Mouse (Mus musculus): ENCODE measurements at regions not wholly inside any gene's neighbourhood (a gene's known extent, or its start where the extent isn't known, plus 50 kb on each side); places are given as distances from the start of the nearest gene placed in this dataset.
"Not testable (repeated sequence)": the region's sequence is repeated elsewhere in the genome, so short reads cannot be mapped to it uniquely, and the experiment has no call there.

DNA sequence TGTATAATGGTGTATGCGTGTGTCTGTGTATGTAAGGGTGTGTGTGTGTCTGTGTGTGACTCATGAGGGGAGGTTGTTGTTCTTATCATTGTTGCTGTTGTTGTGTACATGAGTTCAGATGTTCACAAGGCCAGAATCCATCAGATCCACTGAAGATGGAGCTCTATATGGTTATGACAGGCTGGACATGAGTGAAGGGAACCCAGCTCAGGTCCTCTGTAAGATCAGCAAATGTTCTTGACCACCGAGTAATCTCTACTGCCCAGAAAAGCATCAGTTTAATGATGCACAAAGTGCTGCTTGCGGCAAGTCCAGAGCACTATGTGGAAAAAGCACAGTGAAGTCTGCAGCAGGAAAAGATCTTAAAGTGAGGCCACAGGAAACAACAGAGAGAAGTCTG lies 77.5 kb downstream of the Gm15319 start:
- not testable (repeated sequence) for DNase-seq

DNA sequence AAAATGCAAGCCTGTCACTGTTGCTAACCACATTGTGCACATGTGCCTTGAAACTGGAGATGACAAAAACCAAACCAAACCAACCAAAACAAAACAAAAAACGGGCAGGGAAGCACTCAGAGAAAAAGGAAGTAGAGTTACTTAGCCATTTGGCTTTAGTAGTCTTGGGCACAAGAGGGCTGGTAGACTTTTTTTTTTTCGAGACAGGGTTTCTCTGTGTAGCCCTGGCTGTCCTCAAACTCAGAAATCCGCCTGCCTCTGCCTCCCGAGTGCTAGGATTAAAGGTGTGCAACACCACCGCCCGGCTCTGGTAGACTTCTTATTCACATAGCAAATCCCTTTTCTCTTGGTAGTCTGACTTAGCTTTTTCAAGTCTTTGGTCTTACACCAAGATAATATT lies 78.2 kb downstream of the Gm15319 start:
- not testable (repeated sequence) for DNase-seq

DNA sequence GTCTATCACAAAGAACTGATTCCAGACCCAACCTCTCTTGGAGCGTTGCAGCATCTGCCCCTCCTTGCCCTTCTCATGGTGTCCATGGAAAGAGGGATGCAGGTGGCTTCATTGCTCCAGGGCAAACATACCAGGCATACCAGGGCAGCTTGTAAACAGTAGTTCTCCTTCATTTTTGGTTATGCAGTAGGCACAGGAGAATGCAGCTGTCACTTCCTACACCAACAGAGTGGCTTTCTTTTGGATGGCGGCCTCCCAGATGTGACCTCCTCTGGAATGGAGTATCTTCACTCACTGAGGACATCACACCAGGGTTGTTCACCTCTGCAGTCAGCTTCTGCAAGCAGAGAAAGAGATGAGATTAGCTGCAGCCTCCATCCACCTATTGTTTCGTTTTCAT lies 79.9 kb downstream of the Gm15319 start:
- DNase-seq: peak; percentile 6

DNA sequence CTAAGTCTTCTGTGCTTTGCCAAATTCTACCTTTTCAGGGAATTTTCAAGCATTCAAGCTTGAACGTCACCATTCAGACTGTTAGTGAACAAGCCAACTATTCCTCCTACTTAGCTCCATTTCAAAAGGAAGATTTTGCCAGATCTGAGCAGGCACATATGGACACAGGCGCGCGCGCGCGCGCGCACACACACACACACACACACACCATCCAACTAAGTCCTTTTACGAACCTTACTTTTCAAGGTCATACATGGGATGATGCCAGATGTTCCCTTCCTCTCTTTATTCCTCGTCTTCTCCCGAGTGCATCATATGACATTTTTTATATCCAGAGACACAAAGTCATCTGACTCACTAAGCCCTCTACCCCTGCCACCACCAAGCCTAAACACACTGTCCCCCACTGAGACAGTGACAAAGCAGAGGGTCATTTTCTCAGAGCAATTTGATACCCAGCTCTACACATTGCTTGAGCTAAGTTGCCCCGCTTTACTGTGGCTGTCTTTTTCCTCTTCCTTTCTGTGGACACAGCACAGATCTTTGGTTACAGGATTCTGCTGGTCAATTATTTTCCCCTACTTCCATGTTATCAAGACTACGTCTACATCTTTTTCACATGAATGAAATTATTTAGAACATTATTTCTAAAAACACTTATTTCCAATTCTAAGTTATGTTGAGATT lies 81.7 kb downstream of the Gm15319 start:
- not testable (repeated sequence) for DNase-seq

DNA sequence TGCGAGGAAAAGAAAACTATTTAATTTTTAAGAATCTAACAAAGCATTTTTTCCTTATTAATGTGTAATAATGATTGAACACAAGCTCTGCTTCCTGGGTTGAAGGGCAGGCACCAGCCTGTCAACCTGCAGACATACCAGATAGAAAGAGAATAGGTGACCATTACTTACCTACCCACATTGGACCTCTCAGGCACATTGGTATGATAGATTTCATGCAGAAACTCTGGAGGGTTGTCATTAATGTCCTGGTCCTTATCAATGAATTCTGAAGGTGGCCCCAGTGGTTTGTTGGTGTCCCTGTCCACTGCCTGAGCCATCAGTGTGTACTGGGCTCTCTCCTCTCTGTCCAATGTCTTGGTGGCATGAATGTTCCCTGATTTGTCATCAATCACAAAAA lies 85.3 kb downstream of the Gm15319 start:
- not testable (repeated sequence) for DNase-seq

DNA sequence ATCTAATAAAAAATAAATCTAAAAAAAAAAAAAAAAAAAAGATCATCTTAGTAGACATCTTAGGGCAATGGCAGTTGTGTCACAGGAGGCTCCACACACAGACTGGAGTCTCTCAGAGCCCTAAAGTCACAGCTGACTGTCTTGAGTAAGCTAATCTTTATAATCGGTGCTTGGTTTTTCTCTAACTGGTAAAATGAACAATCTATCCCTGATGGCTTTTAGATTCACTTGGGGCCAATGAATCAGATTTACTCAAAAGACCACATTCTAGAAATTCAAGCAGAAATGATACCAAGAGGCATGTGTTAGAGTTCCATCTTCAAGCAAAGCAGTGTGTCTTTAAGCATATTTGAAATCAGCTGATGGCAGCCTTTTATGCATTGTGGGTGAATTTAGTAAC lies 86.3 kb downstream of the Gm15319 start:
- not testable (repeated sequence) for DNase-seq

DNA sequence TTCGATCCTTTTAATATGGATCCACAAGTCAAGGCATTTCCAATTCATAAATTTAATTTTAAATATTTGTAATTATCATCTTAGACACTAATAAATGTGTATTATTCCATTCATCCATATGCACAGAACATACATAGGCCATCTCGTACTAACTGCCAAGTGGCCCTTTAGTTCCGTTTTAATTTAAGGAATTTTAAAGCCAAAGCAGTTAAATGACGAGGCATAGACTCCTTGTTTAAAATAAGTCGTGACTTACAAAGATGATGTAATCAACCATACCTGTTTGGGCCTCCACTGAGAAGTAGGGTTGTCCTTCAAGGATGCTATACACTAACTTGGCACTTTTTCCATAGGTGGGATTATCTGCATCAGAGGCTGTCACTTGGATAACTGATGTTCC lies 89.2 kb downstream of the Gm15319 start:
- not testable (repeated sequence) for DNase-seq

DNA sequence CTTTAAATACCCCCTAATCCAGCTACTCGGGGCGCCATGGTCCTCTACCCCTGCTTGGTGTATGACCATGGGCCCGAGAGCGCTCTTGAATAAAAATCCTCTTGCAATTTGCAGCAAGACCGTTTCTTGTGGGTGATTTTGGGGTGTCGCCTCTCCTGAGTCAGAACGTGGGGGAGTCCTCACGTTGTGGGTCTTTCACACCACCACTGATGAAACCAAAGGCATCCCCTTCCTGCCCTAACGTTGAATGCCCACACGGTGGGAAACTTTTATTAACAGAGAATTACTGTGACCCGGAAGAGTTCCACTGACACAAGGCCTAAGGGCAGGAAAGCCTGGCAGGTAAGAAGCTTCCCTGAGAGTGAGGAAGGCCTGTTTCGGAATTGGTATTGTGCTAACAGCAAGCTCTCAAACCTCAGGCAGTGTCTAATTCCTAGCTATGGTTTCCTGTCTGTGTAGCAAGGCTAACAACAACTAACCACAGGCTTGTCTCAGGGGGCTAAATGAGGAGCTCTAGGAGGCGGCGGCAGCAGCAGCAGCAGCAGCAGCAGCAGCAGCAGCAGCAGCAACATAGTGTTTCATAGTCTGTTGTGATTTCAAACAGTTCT lies 95.4 kb downstream of the Gm15319 start:
- peak; percentile 5 for DNase-seq

DNA sequence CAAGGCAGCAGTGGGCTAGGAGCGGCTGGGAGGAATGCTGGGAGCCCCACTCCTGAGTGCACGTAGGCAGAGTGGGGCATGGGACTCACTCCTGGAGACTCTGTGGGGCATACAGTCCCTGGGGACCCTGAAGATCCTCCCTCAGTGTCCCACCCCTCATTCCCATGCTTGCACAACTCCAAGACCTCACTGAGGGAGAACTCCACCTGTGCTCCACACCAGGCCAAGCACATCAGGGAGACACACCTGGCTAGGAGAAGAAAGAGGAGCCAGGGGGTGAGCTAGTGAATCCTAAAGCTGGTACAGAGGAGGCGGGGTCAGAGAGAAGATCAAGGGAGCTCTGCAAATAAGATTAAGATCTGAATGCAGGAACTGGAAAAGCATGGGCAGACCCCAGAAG lies 96.2 kb downstream of the Gm15319 start:
- DNase-seq: peak; percentile 7

DNA sequence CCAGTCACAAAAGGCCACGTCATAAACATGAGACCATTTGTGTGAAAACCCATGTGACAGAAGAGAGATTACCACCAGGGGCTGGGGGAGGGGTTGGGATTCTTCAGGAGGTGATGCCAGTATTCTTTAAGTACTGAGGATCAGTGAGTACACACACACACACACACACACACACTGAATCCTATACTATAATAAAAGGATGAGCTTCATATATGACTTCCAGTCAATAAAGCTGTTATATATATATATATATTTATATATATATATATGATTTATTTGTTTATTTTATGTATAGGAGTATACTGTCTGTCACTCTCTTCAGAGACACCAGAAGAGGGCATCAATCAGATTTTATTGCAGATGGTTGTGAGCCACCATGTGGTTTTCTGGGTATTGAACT lies 98.4 kb downstream of the Gm15319 start:
- not testable (repeated sequence) for DNase-seq

DNA sequence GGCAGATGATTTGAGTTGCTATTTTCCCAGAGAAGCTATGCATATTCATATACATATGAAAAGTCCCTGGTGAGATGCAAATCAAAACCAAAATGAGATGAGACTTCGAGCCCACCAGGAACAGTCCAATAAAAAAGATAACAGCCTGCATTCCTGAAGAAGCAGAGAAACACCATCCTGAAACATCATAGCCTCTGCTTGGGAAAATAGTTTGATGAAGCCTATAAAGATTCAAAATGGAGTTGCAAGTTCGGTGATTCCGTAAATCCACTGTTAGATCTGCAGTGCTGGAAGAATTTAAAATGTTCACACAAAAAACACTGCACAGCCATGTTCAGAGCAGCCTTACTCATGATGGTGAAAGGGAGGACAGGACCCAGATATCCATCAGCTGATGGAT lies 98.9 kb downstream of the Gm15319 start:
- DNase-seq: peak; percentile 9

DNA sequence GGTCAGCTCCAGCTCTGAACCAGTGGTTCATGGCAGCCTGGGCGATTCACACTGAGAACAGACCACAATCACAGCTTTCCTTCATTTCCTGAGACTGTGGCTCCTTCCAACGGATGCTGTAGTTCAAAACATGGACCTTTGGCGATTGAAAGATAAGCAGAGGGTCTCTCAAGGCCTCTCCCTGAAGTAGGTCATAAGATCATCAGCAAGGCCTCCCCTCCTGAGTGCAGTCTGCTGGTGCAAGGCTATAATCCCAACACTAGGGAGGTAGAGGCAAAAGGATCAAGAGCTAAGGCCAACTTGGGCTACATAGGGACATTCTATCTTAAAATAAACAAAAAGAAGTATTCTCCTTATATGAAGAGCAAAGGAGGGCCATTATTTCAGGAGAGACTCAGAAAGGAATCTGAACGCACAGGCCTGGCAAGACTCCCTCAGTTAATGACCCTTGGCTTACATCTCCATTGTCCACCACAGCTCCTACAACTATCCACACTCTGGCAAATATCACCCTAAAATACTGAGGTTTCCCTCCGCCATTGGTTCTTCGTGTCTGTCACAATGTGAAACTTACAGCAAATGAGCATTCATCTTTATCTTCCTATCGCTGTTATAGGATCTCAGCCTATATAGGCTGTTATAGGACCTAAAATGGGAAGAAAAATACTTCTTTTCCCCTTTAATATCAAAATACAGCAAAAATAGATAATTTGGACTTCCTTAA lies 100.0 kb downstream of the Gm15319 start:
- DNase-seq: peak; percentile 24

DNA sequence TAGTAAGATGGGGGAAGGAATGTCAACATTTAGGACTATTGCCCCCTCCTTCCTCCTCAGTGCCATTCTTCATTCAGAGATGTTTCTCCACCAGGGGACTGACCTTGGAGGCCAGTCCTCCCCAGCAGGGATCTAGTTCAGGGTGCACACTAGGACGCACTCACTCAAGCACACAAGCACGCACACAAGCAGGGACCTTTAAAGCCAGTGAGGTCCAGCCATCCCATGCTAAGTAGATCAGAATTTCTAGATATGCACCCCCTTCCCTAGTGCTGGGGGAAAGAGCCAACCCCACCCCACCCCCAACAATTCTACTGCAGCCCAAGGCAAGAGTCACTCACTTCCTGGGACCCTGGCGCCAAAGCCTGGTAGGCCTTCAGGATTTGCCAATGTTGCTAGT lies 100.8 kb downstream of the Gm15319 start:
- DNase-seq: peak; percentile 12

DNA sequence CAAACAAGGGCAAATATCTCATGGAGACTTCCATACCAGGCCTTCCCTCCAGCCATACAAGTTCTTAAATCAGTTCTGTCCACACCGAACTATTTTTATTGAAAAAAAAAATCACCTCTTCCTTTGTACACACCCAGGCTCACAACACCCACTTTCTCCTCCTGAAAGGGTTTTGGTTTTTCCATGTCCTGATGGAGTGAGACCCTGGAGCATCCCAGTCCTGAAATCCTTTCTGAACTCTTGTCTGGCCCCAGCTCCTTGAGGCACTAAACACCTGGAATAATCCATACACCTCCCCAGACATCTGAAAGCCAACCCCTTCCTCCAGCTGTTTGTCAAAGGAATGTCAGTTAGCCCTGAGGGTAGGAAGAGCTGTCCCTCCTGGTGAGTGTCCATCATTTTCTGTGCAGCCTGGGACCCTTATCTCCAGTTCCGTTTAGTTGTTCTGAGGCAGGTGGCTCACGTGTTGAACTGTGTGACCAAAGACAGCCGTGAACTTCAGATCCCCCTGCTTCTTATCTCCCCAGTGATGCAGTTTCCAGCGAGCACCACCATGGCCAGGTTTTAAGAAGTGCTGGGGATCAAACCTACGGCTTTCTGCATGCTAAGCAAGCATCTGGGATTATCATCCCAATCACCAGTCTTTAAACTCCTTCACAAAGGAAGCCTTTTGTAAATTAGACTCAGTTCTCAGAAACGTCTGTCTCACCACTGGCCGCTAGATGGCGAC lies 101.4 kb downstream of the Gm15319 start:
- not testable (repeated sequence) for DNase-seq

DNA sequence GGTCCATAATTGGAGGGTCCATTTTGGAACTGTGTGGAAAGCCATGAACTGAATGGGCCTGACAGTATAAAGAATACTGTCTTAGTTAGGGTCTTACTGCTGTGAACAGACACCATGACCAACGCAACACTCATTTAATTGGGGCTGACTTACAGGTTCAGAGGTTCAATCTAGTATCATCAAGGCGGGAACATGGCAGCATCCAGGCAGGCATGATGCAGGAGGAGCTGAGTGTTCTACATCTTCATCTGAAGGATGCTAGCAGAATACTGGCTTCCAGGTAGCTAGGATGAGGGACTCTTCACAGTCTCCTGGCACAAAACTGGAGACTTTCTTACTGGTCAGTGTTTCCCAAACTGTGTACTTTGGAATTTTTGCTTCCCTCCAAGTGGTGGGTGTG lies 102.0 kb downstream of the Gm15319 start:
- peak; percentile 27 for DNase-seq

DNA sequence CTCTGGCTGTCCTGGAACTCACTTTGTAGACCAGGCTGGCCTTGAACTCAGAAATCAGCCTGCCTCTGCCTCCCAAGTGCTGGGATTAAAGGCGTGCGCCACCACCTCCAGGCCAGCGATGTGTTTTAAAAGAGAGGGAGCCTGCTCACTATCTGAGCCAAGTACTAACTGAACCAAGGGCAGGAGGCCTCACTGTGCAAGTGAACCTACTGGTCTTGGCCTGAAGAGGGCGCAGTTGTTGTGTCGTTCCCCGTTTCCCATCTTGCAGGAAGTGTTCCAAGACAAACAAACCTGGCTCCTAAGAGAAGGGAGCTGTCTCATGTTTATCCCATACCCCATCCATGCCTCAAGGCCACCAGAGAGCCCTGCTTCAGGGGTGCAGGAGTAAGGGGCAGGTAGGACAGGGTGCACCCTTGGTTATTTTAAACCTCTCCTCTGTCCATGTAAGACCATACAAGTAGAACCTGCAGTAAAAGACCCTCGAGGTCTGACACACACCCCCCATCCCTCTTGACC lies 102.8 kb downstream of the Gm15319 start:
- not testable (repeated sequence) for DNase-seq

DNA sequence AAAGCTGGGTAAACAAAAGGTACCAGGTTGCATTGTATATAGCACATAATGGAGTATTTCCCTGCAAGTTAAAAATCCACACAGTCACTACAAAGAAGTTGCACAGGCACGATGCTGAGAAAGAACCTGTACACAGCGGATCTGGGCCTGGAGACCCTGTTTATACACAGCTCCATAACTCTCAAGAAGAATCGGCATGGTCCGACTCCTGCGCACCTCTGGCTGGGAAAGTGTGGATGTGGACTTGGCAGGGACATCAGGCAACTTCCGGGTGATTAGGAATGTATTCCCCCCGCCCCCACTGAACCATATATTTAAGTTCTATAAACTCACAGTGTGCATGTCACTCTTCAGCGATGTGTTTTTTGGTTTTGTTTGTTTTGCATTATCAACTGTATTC lies 103.3 kb downstream of the Gm15319 start:
- DNase-seq: peak; percentile 22

Measured in kidney, postnatal 10 days (tissue).